Mouse (Mus musculus): ENCODE data around the gene Tmc8.

GRCm38 (mm10) chr11:117780199-117780515, 1.7 kb upstream of the Tmc8 start:
- no peak for TF ChIP-seq POLR2A (IDR thresholded peaks at IDR 0.05; ENCODE audit: low read depth, low read length)
- no peak for TF ChIP-seq CTCF (IDR thresholded peaks at IDR 0.05; ENCODE audit: borderline replicate concordance, insufficient read depth, low read length)
